Mouse (Mus musculus) CH12.LX (cell line): Measurements from ENCODE around the gene Elf1. TPM values are rescaled to one million over a fixed set of nuclear protein-coding genes. Genes with fewer than 3 reads are reported as not detected.

Experiments
- DNase-seq: peaks from one replicate; pipeline ENCODE4 v3.0.0-alpha.2; 2013; ENCODE audit errors: extremely low read depth
- H3K27ac ChIP-seq: 2 replicates; pipeline ENCODE4 v1.5.1; 2012; ENCODE audit warnings: low read depth, mild to moderate bottlenecking, control low read depth, moderate library complexity; ENCODE audit not compliant: insufficient read depth
- H3K27me3 ChIP-seq: replicated peaks from 2 replicates; pipeline ENCODE3; 2012; ENCODE audit warnings: inconsistent platforms
- H3K36me3 ChIP-seq, 2 experiments: replicated peaks in 1 of 2; 2 replicates each; pipeline versions ENCODE3 to v1.6.1; 2012; ENCODE audit warnings: inconsistent platforms in 1 of 2, low read length in 1 of 2, mild to moderate bottlenecking in 1 of 2, mixed read lengths in 1 of 2, moderate library complexity in 1 of 2; ENCODE audit not compliant: control insufficient read depth in 1 of 2, insufficient read depth in 1 of 2
- H3K4me1 ChIP-seq, 2 experiments: 2 replicates each; pipeline ENCODE4 v1.6.1; 2012; ENCODE audit warnings: inconsistent platforms in 1 of 2, moderate library complexity in 1 of 2; ENCODE audit not compliant: insufficient read depth in 2 of 2, control insufficient read depth in 1 of 2
- H3K4me2 ChIP-seq: 2 replicates; pipeline ENCODE4 v1.6.1; 2012; ENCODE audit warnings: low read depth, mild to moderate bottlenecking, control low read depth; ENCODE audit not compliant: poor library complexity, insufficient read depth, severe bottlenecking
- H3K4me3 ChIP-seq, 3 experiments: fragments of 150-350 bp in 1 of 3; sonication (generic) in 1 of 3; replicated peaks in 1 of 3; 2 replicates each; pipeline versions ENCODE3 to v1.5.1; 2011 to 2012; ENCODE audit warnings: low read depth in 2 of 3, low read length in 2 of 3, mild to moderate bottlenecking in 2 of 3, moderate library complexity in 2 of 3, control low read depth in 1 of 3, improper control_type of control experiment in 1 of 3, inconsistent platforms in 1 of 3, mixed read lengths in 1 of 3; ENCODE audit not compliant: poor library complexity in 1 of 3
- H3K79me2 ChIP-seq: replicated peaks from 2 replicates; pipeline ENCODE4 v1.6.1; 2012; ENCODE audit warnings: mild to moderate bottlenecking, moderate library complexity; ENCODE audit not compliant: control insufficient read depth, poor library complexity, insufficient read depth, severe bottlenecking; ENCODE audit errors: extremely low read depth
- H3K9ac ChIP-seq: 2 replicates; pipeline ENCODE4 v1.6.1; 2012; ENCODE audit warnings: low read depth, mild to moderate bottlenecking, control low read depth, moderate library complexity; ENCODE audit not compliant: insufficient read depth
- H3K9me3 ChIP-seq: replicated peaks from 2 replicates; pipeline ENCODE3; 2012; ENCODE audit warnings: low read length, inconsistent platforms, mixed read lengths
- BHLHE40 ChIP-seq: IDR thresholded peaks from 2 replicates; pipeline ENCODE4 v1.6.1; 2011; ENCODE audit warnings: mild to moderate bottlenecking, low read depth, low read length, improper control_type of control experiment
- CHD1 ChIP-seq: IDR thresholded peaks from 2 replicates; pipeline ENCODE4 v1.6.1; 2012; ENCODE audit warnings: low read depth, low read length, improper control_type of control experiment, inconsistent platforms
- CHD2 ChIP-seq: IDR thresholded peaks from 2 replicates; pipeline ENCODE4 v1.6.1; 2011; ENCODE audit warnings: low read length, improper control_type of control experiment
- CTCF ChIP-seq, 2 experiments: IDR thresholded peaks in 1 of 2; conservative IDR thresholded peaks in 1 of 2; 2 replicates each; pipeline ENCODE4 v1.5.1; 2011 to 2012; ENCODE audit warnings: low read depth in 2 of 2, low read length in 2 of 2, improper control_type of control experiment in 1 of 2, inconsistent platforms in 1 of 2, mild to moderate bottlenecking in 1 of 2, moderate library complexity in 1 of 2
- E2F4 ChIP-seq: IDR thresholded peaks from 2 replicates; pipeline ENCODE4 v1.6.1; 2011; ENCODE audit warnings: low read depth, low read length, improper control_type of control experiment; ENCODE audit not compliant: insufficient replicate concordance
- ELF1 ChIP-seq: IDR thresholded peaks from 2 replicates; pipeline ENCODE4 v1.6.1; 2014; ENCODE audit warnings: low read depth, mild to moderate bottlenecking, inconsistent platforms, low read length, improper control_type of control experiment
- EP300 ChIP-seq: IDR thresholded peaks from 2 replicates; pipeline ENCODE4 v1.6.1; 2011; ENCODE audit warnings: low read length, improper control_type of control experiment
- ETS1 ChIP-seq: conservative IDR thresholded peaks from 2 replicates; pipeline ENCODE4 v1.6.1; 2012; ENCODE audit warnings: low read depth, mild to moderate bottlenecking, inconsistent platforms, low read length, improper control_type of control experiment, moderate library complexity
- GABPA ChIP-seq: IDR thresholded peaks from 2 replicates; pipeline ENCODE4 v1.6.1; 2012; ENCODE audit warnings: low read depth, low read length, improper control_type of control experiment, inconsistent platforms; ENCODE audit not compliant: insufficient replicate concordance
- HCFC1 ChIP-seq: IDR thresholded peaks from 2 replicates; pipeline ENCODE4 v1.6.1; 2012; ENCODE audit warnings: low read depth, mild to moderate bottlenecking, inconsistent platforms, low read length, improper control_type of control experiment
- IRF4 ChIP-seq: IDR thresholded peaks from 2 replicates; pipeline ENCODE4 v1.6.1; 2014; ENCODE audit warnings: low read depth, mild to moderate bottlenecking, inconsistent platforms, low read length, improper control_type of control experiment
- JUN ChIP-seq: IDR thresholded peaks from 2 replicates; pipeline ENCODE4 v1.6.1; 2011; ENCODE audit warnings: low read depth, mild to moderate bottlenecking, low read length, improper control_type of control experiment, moderate library complexity; ENCODE audit not compliant: insufficient read depth
- JUND ChIP-seq: conservative IDR thresholded peaks from 2 replicates; pipeline ENCODE4 v1.6.1; 2011; ENCODE audit warnings: low read depth, low read length, improper control_type of control experiment
- KAT2A ChIP-seq: IDR thresholded peaks from 2 replicates; pipeline ENCODE4 v1.6.1; 2012; ENCODE audit warnings: low read length, improper control_type of control experiment, inconsistent platforms; ENCODE audit not compliant: insufficient replicate concordance
- MAFK ChIP-seq: IDR thresholded peaks from 2 replicates; pipeline ENCODE4 v1.6.1; 2011; ENCODE audit warnings: low read length, improper control_type of control experiment; ENCODE audit not compliant: insufficient replicate concordance
- MAX ChIP-seq: IDR thresholded peaks from 2 replicates; pipeline ENCODE4 v1.6.1; 2011; ENCODE audit warnings: low read length, improper control_type of control experiment
- MAZ ChIP-seq: IDR thresholded peaks from 2 replicates; pipeline ENCODE4 v1.6.1; 2012; ENCODE audit warnings: low read depth, mild to moderate bottlenecking, inconsistent platforms, low read length, improper control_type of control experiment, moderate library complexity
- MEF2A ChIP-seq: IDR thresholded peaks from 2 replicates; pipeline ENCODE4 v1.6.1; 2014; ENCODE audit warnings: low read depth, mild to moderate bottlenecking, inconsistent platforms, low read length, improper control_type of control experiment, borderline replicate concordance
- MXI1 ChIP-seq: IDR thresholded peaks from 2 replicates; pipeline ENCODE4 v1.6.1; 2011; ENCODE audit warnings: mild to moderate bottlenecking, low read depth, low read length, improper control_type of control experiment
- MYC ChIP-seq: IDR thresholded peaks from 2 replicates; pipeline ENCODE4 v1.6.1; 2011; ENCODE audit warnings: low read depth, mild to moderate bottlenecking, improper control_type of control experiment, low read length
- NELFE ChIP-seq: IDR thresholded peaks from 2 replicates; pipeline ENCODE4 v1.6.1; 2011; ENCODE audit warnings: low read depth, low read length, improper control_type of control experiment
- NRF1 ChIP-seq: IDR thresholded peaks from 2 replicates; pipeline ENCODE4 v1.6.1; 2014; ENCODE audit warnings: low read depth, mild to moderate bottlenecking, inconsistent platforms, low read length, improper control_type of control experiment, moderate library complexity
- PAX5 ChIP-seq: IDR thresholded peaks from 2 replicates; pipeline ENCODE4 v1.6.1; 2012; ENCODE audit warnings: low read length, inconsistent platforms, mixed read lengths
- POLR2A ChIP-seq: IDR thresholded peaks from 2 replicates; pipeline ENCODE4 v1.6.1; 2011; ENCODE audit warnings: low read depth, mild to moderate bottlenecking, improper control_type of control experiment, low read length
- POLR2AphosphoS2 ChIP-seq: IDR thresholded peaks from 2 replicates; pipeline ENCODE4 v1.6.1; 2011; ENCODE audit warnings: low read depth, low read length, improper control_type of control experiment
- RAD21 ChIP-seq: IDR thresholded peaks from 2 replicates; pipeline ENCODE4 v1.6.1; 2011; ENCODE audit warnings: low read depth, mild to moderate bottlenecking, low read length, improper control_type of control experiment, moderate library complexity
- RCOR1 ChIP-seq: conservative IDR thresholded peaks from 2 replicates; pipeline ENCODE4 v1.6.1; 2012; ENCODE audit warnings: low read depth, mild to moderate bottlenecking, inconsistent platforms, low read length, improper control_type of control experiment
- SIN3A ChIP-seq: IDR thresholded peaks from 2 replicates; pipeline ENCODE4 v1.6.1; 2012; ENCODE audit warnings: low read length, improper control_type of control experiment, inconsistent platforms
- SMC3 ChIP-seq: IDR thresholded peaks from 2 replicates; pipeline ENCODE4 v1.6.1; 2011; ENCODE audit warnings: low read depth, low read length, improper control_type of control experiment
- TBP ChIP-seq: conservative IDR thresholded peaks from 2 replicates; pipeline ENCODE4 v1.6.1; 2011; ENCODE audit warnings: low read depth, low read length, improper control_type of control experiment
- TCF12 ChIP-seq: IDR thresholded peaks from 2 replicates; pipeline ENCODE4 v1.6.1; 2014; ENCODE audit warnings: low read depth, mild to moderate bottlenecking, inconsistent platforms, low read length, improper control_type of control experiment
- UBTF ChIP-seq: IDR thresholded peaks from 2 replicates; pipeline ENCODE4 v1.6.1; 2012; ENCODE audit warnings: low read depth, mild to moderate bottlenecking, inconsistent platforms, low read length, improper control_type of control experiment, moderate library complexity
- USF1 ChIP-seq: IDR thresholded peaks from 2 replicates; pipeline ENCODE4 v1.6.1; 2014; ENCODE audit warnings: low read depth, mild to moderate bottlenecking, inconsistent platforms, low read length, improper control_type of control experiment
- USF2 ChIP-seq: conservative IDR thresholded peaks from 2 replicates; pipeline ENCODE4 v1.6.1; 2011; ENCODE audit warnings: low read depth, low read length, improper control_type of control experiment
- ZC3H11A ChIP-seq: IDR thresholded peaks from 2 replicates; pipeline ENCODE4 v1.6.1; 2012; ENCODE audit warnings: low read depth, mild to moderate bottlenecking, inconsistent platforms, low read length, improper control_type of control experiment
- ZKSCAN1 ChIP-seq: IDR thresholded peaks from 2 replicates; pipeline ENCODE4 v1.6.1; 2012; ENCODE audit warnings: low read depth, inconsistent platforms, low read length, improper control_type of control experiment, borderline replicate concordance
- ZMIZ1 ChIP-seq: IDR thresholded peaks from 2 replicates; pipeline ENCODE4 v1.6.1; 2012; ENCODE audit warnings: low read depth, mild to moderate bottlenecking, inconsistent platforms, low read length, improper control_type of control experiment
- ZNF384 ChIP-seq: IDR thresholded peaks from 2 replicates; pipeline ENCODE4 v1.6.1; 2012; ENCODE audit warnings: low read depth, low read length, improper control_type of control experiment, inconsistent platforms
- dilution Hi-C: fragments of 300-500 bp; cut with MboI; formaldehyde crosslinking; loops from 2 replicates; pipeline ENCODE4 v1.14.3; 2020; ENCODE audit warnings: low sequenced_read_pairs; ENCODE audit not compliant: extremely low pct_unique_long_range_greater_than_20kb, extremely low pct_ligation_motif_present
- in situ Hi-C: fragments of 300-500 bp; cut with MboI; formaldehyde crosslinking; loops from 3 replicates; pipeline ENCODE4 v1.14.3; 2019; ENCODE audit warnings: low sequenced_read_pairs, low pct_ligation_motif_present, low pct_unique_long_range_greater_than_20kb, mixed read lengths
- polyA plus RNA-seq: library from polyadenylated mRNA; unstranded; fragments of >175 nt; gene quantifications from 2 replicates; pipeline ENCODE4 v1.2.1, GENCODE M21; 2012; ENCODE audit warnings: low read depth; ENCODE audit not compliant: insufficient read length
- total RNA-seq, 2 experiments: library from RNA; depleted of rRNA; stranded (reverse); fragments of 300-350 nt in 1 of 2; fragments of >200 nt in 1 of 2; gene quantifications; 2 replicates each; pipeline ENCODE4 v1.2.3; 2012 to 2014

The Elf1 gene
- total and polyA plus RNA-seq, 3 experiments, result 37.1 to 71.7 (median 54.4) TPM

DNA sequence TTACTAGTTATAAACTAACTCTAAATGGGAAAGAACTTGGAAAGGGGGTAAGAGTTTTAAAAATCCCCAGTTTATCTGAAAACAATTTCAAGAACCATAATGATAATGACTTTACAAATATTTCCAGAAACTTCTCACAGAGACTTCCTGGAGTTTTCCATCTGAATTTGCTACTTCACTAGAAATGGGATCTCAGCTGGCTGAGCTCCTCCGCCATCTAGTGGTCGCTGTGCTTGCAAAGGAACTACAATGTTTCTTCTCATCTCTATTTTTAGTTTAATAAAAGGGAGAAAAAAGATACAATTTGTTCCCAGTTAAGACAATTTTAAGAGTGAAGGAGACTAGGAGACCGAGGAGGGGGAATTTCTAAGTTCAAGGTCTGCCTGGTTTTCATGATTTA lies 13.4 kb upstream of the Elf1 start:
- H3K27ac ChIP-seq, result no peak overlapping the region
- no peaks in the 10 kb centered on the region for H3K4me1 ChIP-seq
- H3K4me3 ChIP-seq, result no peak overlapping the region
- H3K79me2 ChIP-seq, result no peaks in the 10 kb centered on the region
- H3K9ac ChIP-seq, result no peak overlapping the region
- in situ Hi-C loops, result no loop called here
- peaks cover 46 to 84% of the 10 kb centered on the region in 2 experiments for H3K36me3 ChIP-seq
- no peak overlapping the region for H3K4me2 ChIP-seq
- dilution Hi-C loops, result no loop called here
- no peaks in the 10 kb centered on the region for H3K27me3 ChIP-seq
- H3K9me3 ChIP-seq, result no peaks in the 10 kb centered on the region
- TF ChIP-seq JUN, result no peak
- no peak for TF ChIP-seq NELFE
- no peak for TF ChIP-seq ZKSCAN1
- no peak for TF ChIP-seq BHLHE40
- no peak for TF ChIP-seq MYC
- no peak for TF ChIP-seq USF2
- TF ChIP-seq HCFC1, result peak; percentile 22; the same call in 1 of the 2 replicates
- peak; percentile 77 for TF ChIP-seq SMC3
- no peak for TF ChIP-seq PAX5
- no peak for TF ChIP-seq EP300
- TF ChIP-seq MEF2A, result peak; percentile 40; the same call in 1 of the 2 replicates
- TF ChIP-seq KAT2A, result no peak
- TF ChIP-seq CTCF (conservative IDR thresholded peaks at IDR 0.05 in 1 of 2, IDR thresholded peaks at IDR 0.05 in 1 of 2; ENCODE audit: low read depth in 2 of 2, low read length in 2 of 2), result peak; percentile 56 to 81
- no peak for TF ChIP-seq CHD2
- no peak for TF ChIP-seq ZNF384
- no peak for TF ChIP-seq RCOR1
- TF ChIP-seq SIN3A, result no peak
- TF ChIP-seq IRF4, result peak; percentile 33; the same call in 1 of the 2 replicates
- peak; percentile 72 for TF ChIP-seq RAD21
- no peak for TF ChIP-seq TCF12
- TF ChIP-seq ZMIZ1, result no peak
- TF ChIP-seq POLR2A, result no peak
- TF ChIP-seq CHD1, result no peak
- no peak for TF ChIP-seq UBTF
- no peak for TF ChIP-seq GABPA
- TF ChIP-seq ELF1, result no peak
- TF ChIP-seq NRF1, result no peak
- no peak for TF ChIP-seq ETS1
- TF ChIP-seq USF1, result no peak
- TF ChIP-seq MXI1, result no peak
- TF ChIP-seq TBP, result no peak
- TF ChIP-seq MAX, result no peak
- TF ChIP-seq POLR2AphosphoS2, result no peak
- TF ChIP-seq E2F4, result no peak
- TF ChIP-seq MAFK, result no peak
- TF ChIP-seq JUND, result no peak
- TF ChIP-seq MAZ, result no peak
- TF ChIP-seq ZC3H11A, result peak; percentile 13; the same call in 1 of the 2 replicates
- TF ChIP-seq, all 38 proteins: peak for 7
- DNase-seq, result no peak
